Mouse (Mus musculus) small intestine, adult 2 months (tissue): ENCODE data around the gene Card19.

Source experiments
- CTCF ChIP-seq: fragments of 200-500 bp; IDR thresholded peaks from 2 replicates; pipeline ENCODE4 v1.5.1; 2012; ENCODE audit warnings: low read depth, mild to moderate bottlenecking, control low read depth, inconsistent platforms, low read length, moderate library complexity, mixed read lengths; ENCODE audit not compliant: insufficient replicate concordance, insufficient read length; ENCODE audit errors: extremely low read depth
- POLR2A ChIP-seq: fragments of 200-500 bp; IDR thresholded peaks from 2 replicates; pipeline ENCODE4 v1.6.1; 2012; ENCODE audit warnings: low read depth, mild to moderate bottlenecking, control low read depth, inconsistent platforms, low read length, moderate library complexity

- TF ChIP-seq CTCF: no peak
- TF ChIP-seq POLR2A: no peak
Observed at GRCm38 (mm10) chr13:49167081-49167480, 48.8 kb downstream of the Card19 start.
